Mouse (Mus musculus): ENCODE measurements around the gene Pald1. TPM values are rescaled to one million over a fixed set of nuclear protein-coding genes. Genes with fewer than 3 reads are reported as not detected.

Pald1 gene
- polyA plus RNA-seq, 1 experiment, result 69.1 TPM

DNA sequence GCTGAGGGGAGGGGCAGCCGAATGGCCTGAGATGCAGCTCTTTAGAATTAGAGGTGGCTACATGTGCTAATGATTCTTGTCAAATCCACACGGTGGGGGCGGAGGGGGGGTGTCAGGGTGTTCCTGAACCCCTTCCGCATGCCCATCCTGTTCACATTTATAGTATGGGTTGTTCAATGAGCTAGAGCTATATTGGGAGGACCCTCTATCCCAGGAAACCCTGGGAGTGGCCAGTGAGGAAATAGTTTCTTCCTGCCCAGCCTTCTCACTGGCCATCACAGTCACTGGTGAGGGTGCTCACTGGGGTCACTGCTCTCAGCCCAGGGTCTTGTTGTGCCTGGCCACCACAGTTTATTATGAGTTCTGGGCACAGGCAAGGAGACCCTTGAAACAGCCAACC is 36.7 kb upstream of the Pald1 start:
- Histone ChIP-seq H3K4me3 (replicated peaks; ENCODE audit: extremely low read depth, low read depth, low read length) (no peak overlapping the region), H3K4me1 (ENCODE audit: control insufficient read depth, insufficient read depth, low read length) (peaks cover 4% of the 10 kb centered on the region)
- TF ChIP-seq POLR2A (IDR thresholded peaks at IDR 0.05; ENCODE audit: borderline replicate concordance, extremely low read depth, low read depth, low read length) (peak; percentile 39; the same call in 1 of the 2 replicates), CTCF (IDR thresholded peaks at IDR 0.05; ENCODE audit: insufficient read depth, low read length) (no peak)
- 57% methylated on average over 4 of the region's 4 CpGs for WGBS
- no peak for DNase-seq

DNA sequence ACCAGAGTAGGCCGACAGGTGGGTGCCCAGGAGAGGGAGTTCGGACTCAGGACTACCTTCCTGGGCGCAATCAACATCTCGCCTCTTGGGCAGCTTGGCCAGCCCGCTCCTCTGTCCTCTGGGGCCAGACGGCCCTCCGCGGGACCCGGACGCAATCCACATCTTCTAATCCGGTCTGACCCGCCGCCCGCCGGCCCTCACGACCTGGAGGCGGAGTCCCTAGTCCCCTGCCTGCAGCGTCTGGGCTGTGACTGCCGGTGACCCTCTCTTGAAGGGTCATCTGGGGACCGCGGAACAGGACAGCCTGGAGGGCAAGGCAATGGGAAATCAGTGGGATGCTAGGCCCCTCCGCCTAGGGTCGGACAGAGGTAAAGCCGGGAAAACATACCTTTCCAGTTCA is 35.8 kb upstream of the Pald1 start:
- DNase-seq, result no peak
- no peak overlapping the region for H3K4me3 ChIP-seq (replicated peaks; ENCODE audit: extremely low read depth, low read depth, low read length)
- TF ChIP-seq POLR2A (IDR thresholded peaks at IDR 0.05; ENCODE audit: borderline replicate concordance, extremely low read depth, low read depth, low read length), result no peak
- no peak for TF ChIP-seq CTCF (IDR thresholded peaks at IDR 0.05; ENCODE audit: insufficient read depth, low read length)
- 20% methylated on average over 23 of the region's 24 CpGs for WGBS
- H3K4me1 ChIP-seq (ENCODE audit: control insufficient read depth, insufficient read depth, low read length), result peaks cover 4% of the 10 kb centered on the region

DNA sequence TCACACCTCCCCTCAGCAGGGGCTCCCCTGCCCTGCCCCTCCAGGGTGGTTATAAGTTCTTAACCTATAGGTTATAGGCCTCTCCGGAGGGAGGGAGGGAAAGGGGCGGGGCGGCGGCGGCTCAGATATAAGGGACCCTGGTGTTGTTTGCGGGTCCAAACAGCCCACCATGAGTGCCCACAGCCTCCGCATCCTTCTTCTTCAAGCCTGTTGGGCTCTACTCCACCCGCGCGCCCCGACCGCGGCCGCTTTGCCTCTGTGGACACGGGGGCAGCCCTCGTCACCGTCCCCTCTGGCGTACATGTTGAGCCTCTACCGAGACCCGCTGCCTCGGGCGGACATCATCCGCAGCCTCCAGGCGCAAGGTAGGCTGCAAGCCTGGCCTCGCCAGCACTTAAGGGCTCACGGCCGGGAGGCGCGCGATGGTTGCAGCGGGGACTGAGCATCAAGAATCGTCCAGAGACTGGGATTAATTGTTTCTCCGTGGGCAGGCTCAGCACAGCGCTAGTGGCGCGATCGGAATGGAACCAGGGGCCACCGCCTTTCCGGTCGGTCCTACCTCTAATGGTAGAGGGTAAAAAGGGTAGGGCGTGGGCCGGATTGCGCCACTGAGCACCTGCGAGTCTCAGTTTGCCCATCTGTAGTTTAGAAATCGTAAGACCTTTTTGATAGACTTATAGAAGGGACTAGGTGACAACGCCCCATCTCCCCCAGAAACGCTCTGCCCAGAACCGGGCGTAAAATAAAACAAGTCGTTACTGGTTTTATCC is 35.0 kb upstream of the Pald1 start:
- no peak for DNase-seq

DNA sequence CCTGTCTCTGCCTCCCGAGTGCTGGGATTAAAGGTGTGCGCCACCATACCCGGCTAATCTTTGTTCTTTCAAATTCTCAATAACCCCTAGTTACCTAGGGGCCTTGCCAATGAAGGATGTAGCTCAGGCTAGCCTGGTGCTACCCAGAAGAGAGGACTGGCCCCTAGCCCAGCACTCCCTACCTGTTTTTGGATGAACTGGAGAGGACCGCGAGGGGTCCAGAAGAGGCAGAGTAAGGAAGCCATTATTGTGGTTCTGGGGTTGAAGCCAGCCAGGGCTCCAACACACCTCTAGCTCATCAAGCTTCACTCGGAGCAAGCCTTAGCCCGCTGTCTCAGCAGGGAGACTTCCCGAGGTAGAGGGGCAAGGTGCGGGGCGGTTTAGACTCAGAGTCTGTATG is 34.3 kb upstream of the Pald1 start, which contains the start of gene Nodal:
Nodal (plus strand) TSS at position 301 of the 400 bp plus-strand sequence.
- WGBS, result 45% methylated on average over 10 of the region's 10 CpGs
- TF ChIP-seq POLR2A (IDR thresholded peaks at IDR 0.05; ENCODE audit: borderline replicate concordance, extremely low read depth, low read depth, low read length), result no peak
- no peak for TF ChIP-seq CTCF (IDR thresholded peaks at IDR 0.05; ENCODE audit: insufficient read depth, low read length)
- no peak for DNase-seq

More for the DNA sequence above, 35.0 kb upstream of the Pald1 start:
- H3K4me1 ChIP-seq (ENCODE audit: control insufficient read depth, insufficient read depth, low read length), result peaks cover 4% of the 10 kb centered on the region
- TF ChIP-seq CTCF (IDR thresholded peaks at IDR 0.05; ENCODE audit: insufficient read depth, low read length), result no peak
- TF ChIP-seq POLR2A (IDR thresholded peaks at IDR 0.05; ENCODE audit: borderline replicate concordance, extremely low read depth, low read depth, low read length), result no peak
- WGBS, result 3% methylated on average over 50 of the region's 50 CpGs
- peak overlapping the region; percentile 58 for H3K4me3 ChIP-seq (replicated peaks; ENCODE audit: extremely low read depth, low read depth, low read length)

DNA sequence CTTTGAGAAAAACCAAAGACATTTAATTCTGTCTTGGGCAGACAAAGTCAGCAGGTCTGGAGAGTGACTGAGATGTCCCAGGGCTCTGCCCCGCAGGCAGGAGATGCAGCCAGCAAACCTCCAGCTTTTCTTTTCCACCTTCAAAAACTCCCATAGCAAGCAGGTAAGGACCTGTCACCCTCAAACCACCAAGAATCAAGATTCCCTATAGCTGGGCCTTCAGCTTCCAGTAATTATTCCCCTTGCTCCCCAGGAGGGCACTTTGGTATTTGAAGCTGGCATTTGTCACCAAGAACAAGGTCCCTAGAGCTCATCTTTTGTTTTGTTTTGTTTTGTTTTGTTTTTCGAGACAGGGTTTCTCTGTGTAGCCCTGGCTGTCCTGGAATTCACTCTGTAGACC is 33.7 kb upstream of the Pald1 start:
- TF ChIP-seq CTCF (IDR thresholded peaks at IDR 0.05; ENCODE audit: insufficient read depth, low read length) (no peak), POLR2A (IDR thresholded peaks at IDR 0.05; ENCODE audit: borderline replicate concordance, extremely low read depth, low read depth, low read length) (no peak)
- 84% methylated on average over 2 of the region's 2 CpGs for WGBS
- peaks cover 4% of the 10 kb centered on the region for H3K4me1 ChIP-seq (ENCODE audit: control insufficient read depth, insufficient read depth, low read length)
- H3K4me3 ChIP-seq (replicated peaks; ENCODE audit: extremely low read depth, low read depth, low read length), result no peak overlapping the region
- no peak for DNase-seq

More for the DNA sequence above, 34.3 kb upstream of the Pald1 start, which contains the start of gene Nodal:
- H3K4me1 ChIP-seq (ENCODE audit: control insufficient read depth, insufficient read depth, low read length), result peaks cover 4% of the 10 kb centered on the region
- H3K4me3 ChIP-seq (replicated peaks; ENCODE audit: extremely low read depth, low read depth, low read length), result peak within 1 kb of the TSS; percentile 58

DNA sequence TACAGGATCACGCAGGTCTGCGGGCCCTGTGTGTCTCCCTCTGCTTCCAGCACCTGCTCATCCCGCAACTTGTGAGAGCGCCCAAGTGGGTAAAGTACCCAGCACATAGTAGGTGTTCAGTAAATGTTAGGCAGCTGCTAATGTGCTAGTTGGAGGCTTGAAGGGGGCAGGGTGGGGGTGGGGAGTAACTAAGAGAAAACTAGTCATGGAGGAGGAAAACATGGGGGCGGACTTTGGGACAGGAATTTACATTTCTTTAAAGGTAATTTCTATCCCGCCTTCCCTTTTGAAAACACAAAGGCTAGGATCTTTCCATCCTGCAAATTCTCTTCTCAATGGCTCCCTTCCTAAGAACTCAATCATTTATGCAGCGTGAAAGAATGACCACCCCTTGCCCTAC is 33.2 kb upstream of the Pald1 start:
- no peak overlapping the region for H3K4me3 ChIP-seq (replicated peaks; ENCODE audit: extremely low read depth, low read depth, low read length)
- H3K4me1 ChIP-seq (ENCODE audit: control insufficient read depth, insufficient read depth, low read length), result peaks cover 4% of the 10 kb centered on the region
- WGBS, result 82% methylated on average over 7 of the region's 7 CpGs
- DNase-seq, result no peak
- TF ChIP-seq POLR2A (IDR thresholded peaks at IDR 0.05; ENCODE audit: borderline replicate concordance, extremely low read depth, low read depth, low read length) (no peak), CTCF (IDR thresholded peaks at IDR 0.05; ENCODE audit: insufficient read depth, low read length) (no peak)

DNA sequence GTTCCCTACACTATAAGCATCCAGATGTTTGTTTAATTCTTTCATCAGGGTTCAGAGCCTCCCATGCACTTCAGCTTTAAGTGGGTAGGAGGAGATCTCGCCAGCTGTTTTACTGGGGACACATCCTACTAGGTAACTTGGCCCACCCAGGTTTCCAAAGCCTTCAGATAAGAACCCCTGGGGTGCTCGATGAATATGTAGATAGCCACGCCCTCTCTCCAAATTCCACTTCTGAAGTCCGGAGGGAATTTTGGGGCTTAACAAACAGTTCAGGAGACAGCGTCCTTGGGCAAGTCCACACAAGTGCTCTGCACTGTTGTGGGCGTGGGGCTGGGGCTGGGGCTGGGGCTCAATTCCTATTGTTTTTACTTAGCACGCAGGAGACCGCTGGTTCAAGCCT is 32.6 kb upstream of the Pald1 start:
- 53% methylated on average over 8 of the region's 8 CpGs for WGBS
- DNase-seq, result no peak
- no peak for TF ChIP-seq POLR2A (IDR thresholded peaks at IDR 0.05; ENCODE audit: borderline replicate concordance, extremely low read depth, low read depth, low read length)
- no peak for TF ChIP-seq CTCF (IDR thresholded peaks at IDR 0.05; ENCODE audit: insufficient read depth, low read length)
- Histone ChIP-seq H3K4me1 (ENCODE audit: control insufficient read depth, insufficient read depth, low read length) (peaks cover 4% of the 10 kb centered on the region), H3K4me3 (replicated peaks; ENCODE audit: extremely low read depth, low read depth, low read length) (no peak overlapping the region)

DNA sequence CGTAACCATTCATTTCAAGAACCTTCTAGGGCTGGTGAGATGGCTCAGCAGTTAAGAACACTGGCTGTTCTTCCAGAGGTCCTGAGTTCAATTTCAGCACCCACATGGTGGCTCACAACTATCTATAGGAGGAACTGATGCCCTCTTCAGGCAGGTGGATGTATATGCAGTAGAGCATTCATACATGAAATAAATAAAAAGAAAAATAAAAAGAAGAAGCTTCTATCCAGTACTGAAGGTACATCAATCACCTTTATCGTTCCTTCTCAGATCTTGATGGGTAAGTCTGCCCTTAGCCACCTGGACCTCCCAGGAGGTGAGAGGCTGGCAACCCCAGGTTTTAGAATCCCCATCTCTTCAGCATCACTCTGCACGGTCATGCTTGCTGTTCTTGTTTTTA is 31.9 kb upstream of the Pald1 start:
- 74% methylated on average over 3 of the region's 3 CpGs for WGBS
- no peak for DNase-seq
- TF ChIP-seq CTCF (IDR thresholded peaks at IDR 0.05; ENCODE audit: insufficient read depth, low read length), result no peak
- TF ChIP-seq POLR2A (IDR thresholded peaks at IDR 0.05; ENCODE audit: borderline replicate concordance, extremely low read depth, low read depth, low read length), result no peak

DNA sequence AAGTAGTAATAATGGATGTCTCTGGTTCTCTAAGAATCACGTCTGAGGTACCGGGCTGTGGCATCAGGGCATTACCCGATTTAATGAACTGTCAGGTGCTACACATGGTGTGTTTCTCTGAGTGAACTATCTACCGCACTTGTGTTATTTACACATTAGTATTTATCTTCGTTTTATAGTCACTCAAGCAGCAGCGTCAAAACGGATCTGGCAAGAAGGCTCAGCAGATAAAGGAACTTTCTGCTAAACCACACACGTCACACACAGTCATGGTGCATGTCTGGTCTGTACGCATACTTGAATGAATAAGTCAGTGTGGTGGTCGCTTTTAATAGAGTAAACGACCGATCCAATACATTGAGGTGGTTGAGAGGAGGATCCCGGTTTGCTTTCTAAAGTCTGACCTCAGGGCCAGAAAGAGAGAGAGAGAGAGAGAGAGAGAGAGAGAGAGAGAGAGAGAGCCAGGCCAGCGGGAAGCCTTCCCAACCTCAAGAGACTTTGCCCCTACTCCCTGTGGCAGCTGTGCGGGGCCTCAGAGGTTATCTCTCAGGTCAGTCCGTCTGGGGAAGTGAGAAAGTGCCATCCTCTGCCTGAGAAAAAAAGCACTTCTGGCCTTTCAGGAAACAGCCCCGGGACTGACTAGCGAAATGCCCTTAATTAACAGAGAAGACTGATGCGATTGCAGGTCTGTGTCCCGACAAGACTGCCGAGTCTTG is 29.7 kb upstream of the Pald1 start:
- TF ChIP-seq POLR2A (IDR thresholded peaks at IDR 0.05; ENCODE audit: borderline replicate concordance, extremely low read depth, low read depth, low read length) (no peak), CTCF (IDR thresholded peaks at IDR 0.05; ENCODE audit: insufficient read depth, low read length) (no peak)
- no peak overlapping the region for H3K4me3 ChIP-seq (replicated peaks; ENCODE audit: extremely low read depth, low read depth, low read length)
- DNase-seq, result no peak
- H3K4me1 ChIP-seq (ENCODE audit: control insufficient read depth, insufficient read depth, low read length), result no peaks in the 10 kb centered on the region
- 39% methylated on average over 21 of the region's 21 CpGs for WGBS

More for the DNA sequence above, 31.9 kb upstream of the Pald1 start:
- peaks cover 4% of the 10 kb centered on the region for H3K4me1 ChIP-seq (ENCODE audit: control insufficient read depth, insufficient read depth, low read length)
- H3K4me3 ChIP-seq (replicated peaks; ENCODE audit: extremely low read depth, low read depth, low read length), result no peak overlapping the region

Measured in lung, adult 2 months (tissue).